Mouse (Mus musculus): ENCODE measurements around the gene Nsl1. TPM values are rescaled to one million over a fixed set of nuclear protein-coding genes. Genes with fewer than 3 reads are reported as not detected.

Gene Nsl1
- 9.9 and 15.2 TPM in 2 replicates for total RNA-seq (2023)

GRCm38 (mm10) chr1:191062781-191063485 is at the start of gene Nsl1, which contains the start of gene Tatdn3:
Nsl1 (plus strand) TSS chr1:191063012.
Tatdn3 (minus strand) TSS chr1:191062932.

DNA sequence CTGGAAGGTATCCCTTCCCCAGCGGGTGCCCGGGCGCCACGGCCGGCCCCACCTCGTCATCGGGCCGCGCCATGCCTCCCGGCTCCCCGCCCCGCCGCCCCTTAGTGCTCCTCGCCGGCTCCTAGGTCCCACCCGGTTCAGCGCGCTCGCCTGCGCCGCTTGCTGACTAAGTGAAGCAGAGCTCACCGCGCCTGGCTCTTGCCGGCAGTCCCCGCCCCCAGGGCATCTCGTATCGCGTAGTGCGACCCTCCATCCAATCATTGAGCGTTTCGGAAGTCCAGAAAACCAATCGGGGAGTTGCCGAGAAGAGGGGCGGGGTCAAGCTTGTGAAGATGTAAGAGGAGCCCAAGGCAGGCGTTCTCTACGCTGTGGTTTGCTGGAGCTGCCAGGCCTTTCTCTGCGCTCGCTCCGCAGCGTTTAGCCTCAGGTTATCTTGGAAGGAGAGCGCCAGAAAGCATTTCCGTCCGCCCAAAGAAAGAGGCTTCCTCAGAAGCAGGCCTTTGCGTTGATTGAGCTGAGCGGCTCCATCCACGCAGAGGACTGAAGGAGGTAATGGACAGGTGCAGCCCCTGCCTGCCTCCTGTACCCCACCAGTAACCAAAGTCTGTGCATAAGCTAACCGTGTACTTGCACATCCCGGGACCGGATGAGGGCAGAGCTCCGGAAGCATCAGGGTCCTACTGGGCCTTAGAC is 36.6 kb upstream of the Nsl1 start, which contains the start of gene Flvcr1:
Gene Flvcr1 (minus strand): TSS at position 138 of the 693 bp plus-strand sequence.

GRCm38 (mm10) chr1:191036554-191037334 is 26.1 kb upstream of the Nsl1 start, which contains the start of gene Spata45:
Spata45 (plus strand) TSS chr1:191036639.

GRCm38 (mm10) chr1:191097802-191098747 is 35.3 kb downstream of the Nsl1 start, which contains the start of gene Batf3:
Batf3 (plus strand) TSS chr1:191097847.

Other genes with a start within 250 kb of the Nsl1 start
- 40.2 and 58.1 TPM in 2 replicates for gene Rps6kc1, start 151.2 kb upstream of the Nsl1 start, total RNA-seq (2023)
- gene Angel2, start 137.9 kb upstream of the Nsl1 start, total RNA-seq (2023), result 29.8 and 35.4 TPM in 2 replicates
- not detected in 2 replicates for gene Vash2, start 83.7 kb upstream of the Nsl1 start, total RNA-seq (2023)
- gene Flvcr1, start 36.9 kb upstream of the Nsl1 start, total RNA-seq (2023), result 39.1 and 49.3 TPM in 2 replicates
- not detected in 2 replicates for gene Spata45, start 26.4 kb upstream of the Nsl1 start, total RNA-seq (2023)
- gene Tatdn3, start 80 bp upstream of the Nsl1 start, total RNA-seq (2023), result 6.8 and 11.6 TPM in 2 replicates
- gene Batf3, start 34.8 kb downstream of the Nsl1 start, total RNA-seq (2023), result 1.8 and 2.1 TPM in 2 replicates
- 1.0 and 1.8 TPM in 2 replicates for gene Fam71a, start 101.8 kb downstream of the Nsl1 start, total RNA-seq (2023)
- gene Atf3, start 155.0 kb downstream of the Nsl1 start, total RNA-seq (2023), result 297 and 422 TPM in 2 replicates

All from neutrophil, adult 65 days (primary cell).